Mouse (Mus musculus) embryonic fibroblast, embryonic 13.5 days (primary cell): ENCODE data around the gene Sept5.

Experiments
- CTCF ChIP-seq: IDR thresholded peaks from 2 replicates; pipeline ENCODE4 v1.5.1; 2011; ENCODE audit warnings: mild to moderate bottlenecking, control low read depth, low read length, moderate library complexity, borderline replicate concordance; ENCODE audit not compliant: insufficient read depth
- POLR2A ChIP-seq: IDR thresholded peaks from 2 replicates; pipeline ENCODE4 v1.6.1; 2011; ENCODE audit warnings: low read depth, mild to moderate bottlenecking, control low read depth, low read length, moderate library complexity

- TF ChIP-seq CTCF, result no peak
- TF ChIP-seq POLR2A, result no peak
These were observed 42.3 kb upstream of the Sept5 start for GRCm38 (mm10) chr16:18672027-18672426.
